Mouse (Mus musculus): ENCODE data around the gene RPS10-NUDT3.
"Not testable (repeated sequence)": the region's sequence is repeated elsewhere in the genome, so short reads cannot be mapped to it uniquely, and the experiment has no call there.

Gene RPS10-NUDT3

DNA sequence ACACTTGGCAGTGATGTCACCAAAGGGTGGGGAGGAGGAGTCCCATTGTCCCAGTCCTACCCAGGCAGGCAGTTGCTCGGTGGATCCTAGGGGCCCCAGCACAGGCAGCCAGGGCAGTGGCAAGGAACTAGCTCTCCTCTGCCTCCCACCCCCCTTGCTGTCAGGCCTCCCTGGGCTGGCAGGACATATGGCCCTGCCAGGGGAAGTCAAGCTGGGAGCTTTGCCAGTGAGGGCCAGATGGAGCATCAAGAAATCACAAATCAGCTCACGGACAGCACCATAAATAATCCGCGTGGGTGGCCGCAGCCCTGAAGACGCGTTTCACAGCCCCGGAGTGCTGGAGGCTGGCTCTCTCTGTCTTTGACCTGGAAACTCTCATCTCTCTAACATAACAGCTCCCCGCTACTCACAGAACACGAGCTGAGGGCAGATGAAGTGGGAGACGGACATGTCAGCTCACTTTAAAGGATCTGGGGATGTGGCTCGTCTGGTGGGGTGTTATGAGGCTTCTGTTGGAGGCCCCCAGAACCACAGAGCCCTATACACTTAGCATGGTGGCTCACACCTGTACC is 7.6 kb upstream of the RPS10-NUDT3 start:
- peak; percentile 72 for DNase-seq (ENCODE audit: low read depth, low spot score)

DNA sequence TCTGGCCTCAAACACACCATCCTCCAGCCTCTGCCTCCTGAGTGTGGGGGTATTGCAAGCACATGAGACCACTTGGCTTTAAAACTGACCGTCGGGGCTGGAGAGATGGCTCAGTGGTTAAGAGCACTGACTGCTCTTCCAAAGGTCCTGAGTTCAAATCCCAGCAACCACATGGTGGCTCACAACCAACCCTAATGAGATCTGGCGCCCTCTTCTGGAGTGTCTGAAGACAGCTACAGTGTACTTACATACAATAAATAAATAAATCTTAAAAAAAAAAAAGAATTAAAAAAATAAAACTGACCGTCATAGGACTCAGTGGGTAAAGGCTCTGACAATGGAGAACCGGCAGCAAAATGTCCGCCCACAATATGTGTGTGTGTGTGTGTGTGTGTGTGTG is 4.8 kb upstream of the RPS10-NUDT3 start:
- DNase-seq (ENCODE audit: low read depth, low spot score): not testable (repeated sequence)

DNA sequence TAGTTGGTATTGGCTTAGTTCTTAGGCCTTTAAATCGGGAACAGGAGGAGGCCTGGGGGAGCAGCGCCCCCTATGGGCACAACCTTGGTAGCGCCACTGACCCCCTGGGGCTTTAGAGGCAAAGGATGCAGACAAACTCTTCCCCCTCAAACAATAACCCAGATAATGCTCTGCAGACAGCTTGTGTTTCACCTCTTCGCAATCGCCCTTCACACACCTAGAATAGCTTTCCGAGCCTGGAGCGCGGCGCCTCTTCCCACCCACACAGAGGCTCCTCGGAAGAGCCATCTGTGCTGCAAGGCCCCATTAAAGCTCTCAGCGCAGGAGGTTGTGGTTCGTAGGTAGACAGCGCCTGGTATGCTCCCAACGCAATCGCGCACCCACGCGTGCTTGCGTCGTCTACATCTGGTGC is 3.9 kb upstream of the RPS10-NUDT3 start:
- DNase-seq (ENCODE audit: low read depth, low spot score): no peak

DNA sequence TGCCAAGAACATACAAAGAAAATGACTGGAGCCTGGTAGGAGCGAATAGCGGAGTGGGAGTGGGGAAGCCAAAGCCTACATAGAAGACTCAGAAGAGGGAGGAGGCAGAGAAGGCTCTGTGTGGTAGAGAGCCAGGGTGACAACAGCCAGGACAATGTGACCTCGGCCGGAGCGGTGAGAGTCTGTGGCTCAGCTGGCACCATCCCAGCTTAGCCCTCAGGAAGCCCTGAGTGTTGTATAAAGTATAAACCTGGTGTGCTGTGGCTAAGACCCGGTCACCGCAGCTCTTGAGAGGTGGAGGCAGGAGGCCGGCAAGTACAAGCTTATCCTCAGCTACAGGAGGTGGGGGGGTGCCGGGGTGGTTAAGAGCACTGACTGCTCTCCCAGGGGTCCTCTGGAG is 2.3 kb upstream of the RPS10-NUDT3 start:
- DNase-seq (ENCODE audit: low read depth, low spot score): no peak

DNA sequence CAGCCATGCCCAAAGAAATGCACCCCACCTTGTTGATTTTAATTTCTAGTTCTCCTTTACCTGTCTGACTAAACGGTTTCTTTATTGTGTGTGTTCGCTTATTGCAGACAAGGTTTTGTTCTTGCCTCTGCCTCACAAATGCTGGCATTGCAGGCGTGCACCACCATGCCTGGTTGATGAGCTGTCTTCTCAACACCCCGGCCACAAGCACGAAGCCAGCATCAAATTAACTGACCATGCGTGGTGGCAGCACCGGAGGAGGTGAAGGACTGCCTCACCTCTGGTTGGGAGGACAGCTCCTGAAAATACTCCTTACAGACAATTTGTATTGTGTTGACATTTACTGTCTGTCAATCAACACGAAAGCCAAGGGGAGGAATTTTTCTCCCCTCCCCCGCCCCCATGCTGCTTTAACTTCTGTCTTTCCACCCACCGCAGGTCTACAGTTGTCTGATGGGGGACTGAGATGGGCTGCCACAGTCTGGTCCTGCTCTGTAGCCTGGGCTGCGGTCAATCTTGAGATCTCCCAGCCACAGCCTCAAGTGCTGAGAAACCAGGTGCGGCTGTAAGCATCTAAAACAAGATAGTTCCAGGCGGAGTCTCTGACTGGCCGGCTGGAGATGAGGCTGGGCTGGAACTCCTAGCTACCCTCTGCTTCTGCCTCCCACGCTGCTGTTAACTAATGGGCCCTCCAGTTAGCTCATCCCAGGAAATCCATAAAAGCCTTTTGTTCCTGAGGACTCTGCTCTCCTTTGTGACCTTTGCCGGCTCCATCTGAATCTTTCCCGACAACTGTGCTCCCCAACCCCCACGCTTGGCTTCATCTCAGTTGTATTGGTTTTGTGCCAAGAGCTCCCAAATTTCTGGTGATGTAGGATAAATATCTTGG is 1.4 kb upstream of the RPS10-NUDT3 start, which contains the start of gene Rps10:
Rps10 (minus strand) TSS at position 538 of the 889 bp plus-strand sequence.
- no peak for DNase-seq (ENCODE audit: low read depth, low spot score)

DNA sequence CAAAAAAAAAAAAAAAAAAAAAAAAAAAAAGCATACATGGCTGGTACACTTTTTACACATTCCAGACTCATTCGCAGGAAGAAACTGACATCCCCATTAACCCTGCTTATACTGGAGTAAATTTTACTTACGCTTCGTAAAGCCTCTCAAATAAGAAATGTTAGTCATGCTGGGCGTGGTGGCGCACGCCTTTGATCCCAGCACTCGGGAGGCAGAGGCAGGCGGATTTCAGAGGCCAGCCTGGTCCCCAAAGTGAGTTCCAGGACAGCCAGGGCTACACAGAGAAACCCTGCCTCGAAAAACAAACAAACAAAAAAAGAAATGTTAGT is 517 bp upstream of the RPS10-NUDT3 start:
- not testable (repeated sequence) for DNase-seq (ENCODE audit: low read depth, low spot score)

DNA sequence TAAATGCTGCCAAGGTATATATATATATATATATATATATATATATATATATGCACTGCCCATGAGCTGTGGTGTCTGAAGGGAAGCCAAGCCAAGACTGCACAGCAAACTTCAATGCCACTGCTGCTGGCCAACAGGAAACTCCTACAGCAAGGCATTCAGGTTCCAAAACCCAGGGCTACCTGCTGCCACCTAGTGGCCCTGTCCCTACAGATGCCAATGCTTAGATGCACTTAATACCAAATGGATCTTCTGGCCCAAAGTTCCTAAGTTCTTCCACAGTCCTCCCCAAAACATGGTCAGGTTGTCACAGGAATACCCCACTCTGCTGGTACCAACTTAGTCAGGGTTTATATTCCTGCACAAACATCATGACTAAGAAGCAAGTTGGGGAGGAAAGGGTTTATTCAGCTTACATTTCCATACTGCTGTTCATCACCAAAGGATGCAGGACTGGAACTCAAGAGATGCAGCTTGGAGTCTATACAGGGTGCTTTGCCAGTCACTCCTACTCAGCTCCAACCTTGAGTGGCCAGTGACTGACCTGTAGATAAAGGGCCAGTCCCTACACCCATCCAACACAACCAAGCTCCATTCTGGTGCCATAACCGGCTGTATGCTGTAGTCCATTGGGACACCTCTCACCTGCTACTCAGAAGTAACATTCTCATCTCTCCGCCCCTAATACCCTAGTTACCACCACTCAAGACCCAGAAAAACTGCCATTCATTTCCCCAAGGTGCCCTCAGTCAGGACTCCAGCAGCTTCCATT is 5.6 kb downstream of the RPS10-NUDT3 start:
- peak; percentile 63 for DNase-seq (ENCODE audit: low read depth, low spot score)

DNA sequence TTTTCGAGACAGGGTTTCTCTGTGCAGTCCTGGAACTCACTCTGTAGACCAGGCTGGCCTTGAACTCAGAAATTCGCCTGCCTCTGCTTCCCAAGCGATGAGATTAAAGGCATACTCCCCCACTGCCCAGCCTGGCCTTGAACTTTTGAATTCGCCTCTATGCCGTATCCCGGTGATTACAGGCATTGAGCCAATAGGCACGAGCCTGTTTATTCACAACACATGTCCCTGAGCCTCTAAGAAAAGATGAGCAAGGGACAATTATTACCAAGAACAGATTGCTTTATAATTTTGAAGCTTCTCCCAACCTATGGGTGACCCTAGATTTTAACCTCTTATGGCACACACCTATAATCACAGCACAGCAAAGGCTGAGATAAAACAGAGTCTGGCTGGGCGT is 6.6 kb downstream of the RPS10-NUDT3 start:
- DNase-seq (ENCODE audit: low read depth, low spot score): no peak

DNA sequence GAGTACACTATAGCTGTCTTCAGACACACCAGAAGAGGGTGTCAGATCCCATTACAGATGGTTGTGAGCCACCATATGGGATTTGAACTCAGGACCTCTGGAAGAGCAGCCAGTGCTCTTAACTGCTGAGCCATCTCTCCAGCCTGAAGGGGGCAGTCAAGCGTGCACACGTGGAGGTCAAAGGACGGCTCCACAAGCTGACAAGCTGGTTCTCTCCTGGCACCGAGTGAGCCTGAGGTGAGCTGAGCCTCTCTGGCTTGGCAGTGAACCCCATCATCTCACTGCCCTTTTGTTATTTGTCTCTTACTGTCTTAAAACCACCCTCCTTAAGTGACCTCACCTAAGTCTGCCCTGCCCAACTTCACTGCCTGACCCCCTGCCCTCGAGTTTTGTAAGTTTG is 7.6 kb downstream of the RPS10-NUDT3 start:
- DNase-seq (ENCODE audit: low read depth, low spot score): no peak

DNA sequence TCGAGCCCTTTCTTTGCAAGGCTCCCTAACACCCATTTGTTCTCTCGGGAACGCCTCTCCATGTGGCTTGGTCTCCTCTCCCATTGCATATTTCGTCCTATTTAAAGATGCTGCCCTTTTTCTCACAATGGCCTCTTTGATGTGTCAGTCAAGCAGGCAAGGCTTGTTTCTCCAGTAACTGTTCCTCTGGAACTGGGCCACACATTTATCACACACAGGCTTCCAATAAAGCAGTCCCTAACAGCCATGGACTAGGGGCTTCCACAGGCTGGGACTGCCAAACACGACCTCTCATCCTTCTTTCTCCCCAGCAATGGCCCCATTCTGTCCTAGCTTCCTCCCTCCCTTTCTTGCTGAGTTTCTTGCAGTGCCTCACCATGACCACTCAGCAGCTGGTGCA is 8.3 kb downstream of the RPS10-NUDT3 start:
- no peak for DNase-seq (ENCODE audit: low read depth, low spot score)

DNA sequence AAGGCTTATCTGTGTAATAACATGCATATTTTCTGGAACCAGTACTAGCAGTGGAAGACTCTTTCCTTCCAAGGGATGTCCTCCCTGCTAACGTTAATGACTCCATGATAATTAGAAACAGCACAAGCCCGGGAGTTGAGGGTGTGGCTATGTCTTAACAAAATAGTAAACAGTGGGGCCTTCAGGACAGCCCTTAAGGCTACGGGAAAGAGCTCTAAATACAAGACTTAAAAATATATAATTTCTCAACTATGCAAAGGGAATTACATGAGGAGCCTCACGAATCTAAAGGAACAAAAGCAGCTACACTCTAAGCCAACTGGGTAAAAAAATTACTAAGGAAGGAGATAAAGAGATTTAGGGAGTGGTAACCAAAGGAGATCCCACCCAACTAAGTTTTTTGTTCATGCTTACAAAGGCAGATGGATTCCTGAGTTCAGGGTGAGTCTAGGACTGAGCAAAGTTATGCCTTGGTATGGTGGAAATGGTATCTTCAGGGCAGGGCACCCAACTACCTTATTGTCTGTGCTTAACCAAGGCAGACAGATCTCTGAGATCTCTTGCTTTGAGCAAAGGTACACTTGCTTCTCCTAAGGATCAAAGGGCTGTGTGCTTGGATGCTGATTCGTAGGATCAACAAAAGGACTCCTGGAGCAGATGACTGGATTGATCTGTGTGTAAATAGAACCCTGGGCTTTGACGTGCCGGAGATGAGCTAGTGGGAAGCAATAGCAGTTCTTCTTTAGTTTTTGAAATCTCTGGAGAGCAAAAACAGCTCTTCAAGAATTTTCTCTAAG is 9.4 kb downstream of the RPS10-NUDT3 start:
- DNase-seq (ENCODE audit: low read depth, low spot score): no peak

DNA sequence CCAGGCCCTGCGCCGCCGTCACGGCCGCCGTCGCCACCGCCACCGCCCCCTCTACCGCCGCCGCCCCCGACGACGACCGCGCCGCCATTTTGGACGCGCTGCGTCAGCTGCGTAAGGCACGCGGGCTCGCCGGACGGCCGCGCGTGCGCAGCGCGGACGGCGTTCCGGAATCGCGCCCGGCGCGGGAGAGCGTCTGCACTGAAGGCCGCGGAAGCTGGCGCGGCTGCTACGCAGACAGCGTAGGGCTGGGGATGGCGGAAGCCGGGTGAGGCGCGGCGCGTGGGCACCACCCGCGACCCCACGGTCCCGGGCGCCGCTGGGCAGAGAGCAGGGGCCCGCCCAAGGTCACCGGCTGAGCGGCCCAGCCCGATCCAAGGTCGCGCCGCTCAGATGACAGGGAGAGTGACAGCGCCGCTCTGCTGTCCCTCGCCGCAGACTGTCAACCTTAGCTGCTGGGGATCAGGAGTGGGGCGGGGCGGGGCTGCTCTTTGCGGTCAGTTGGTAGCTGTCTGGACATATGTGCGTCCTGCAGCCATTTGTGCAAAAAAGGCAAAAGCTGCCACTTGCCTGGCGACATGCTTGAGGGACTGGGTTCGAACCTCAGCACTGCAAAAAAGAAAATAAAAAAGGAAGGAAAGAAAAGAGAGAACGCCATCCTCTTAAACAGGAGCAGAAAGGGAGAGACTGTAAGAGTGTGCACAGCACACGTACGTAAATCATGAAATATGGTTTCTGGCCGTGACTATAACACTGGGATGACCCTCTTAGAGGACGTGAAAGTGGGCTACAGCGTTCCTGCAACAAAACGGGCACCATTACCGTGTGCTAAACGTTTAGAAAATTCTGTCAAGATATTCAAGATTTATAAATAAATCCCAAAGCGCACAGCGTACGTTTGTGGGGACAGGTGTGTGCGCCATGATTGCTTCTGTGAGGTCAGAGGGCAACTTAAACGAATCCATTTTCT is 11.4 kb downstream of the RPS10-NUDT3 start, which contains the start of gene Nudt3:
Nudt3 (minus strand) TSS at position 136 of the 967 bp plus-strand sequence.
- peak; percentile 88 for DNase-seq (ENCODE audit: low read depth, low spot score)

DNA sequence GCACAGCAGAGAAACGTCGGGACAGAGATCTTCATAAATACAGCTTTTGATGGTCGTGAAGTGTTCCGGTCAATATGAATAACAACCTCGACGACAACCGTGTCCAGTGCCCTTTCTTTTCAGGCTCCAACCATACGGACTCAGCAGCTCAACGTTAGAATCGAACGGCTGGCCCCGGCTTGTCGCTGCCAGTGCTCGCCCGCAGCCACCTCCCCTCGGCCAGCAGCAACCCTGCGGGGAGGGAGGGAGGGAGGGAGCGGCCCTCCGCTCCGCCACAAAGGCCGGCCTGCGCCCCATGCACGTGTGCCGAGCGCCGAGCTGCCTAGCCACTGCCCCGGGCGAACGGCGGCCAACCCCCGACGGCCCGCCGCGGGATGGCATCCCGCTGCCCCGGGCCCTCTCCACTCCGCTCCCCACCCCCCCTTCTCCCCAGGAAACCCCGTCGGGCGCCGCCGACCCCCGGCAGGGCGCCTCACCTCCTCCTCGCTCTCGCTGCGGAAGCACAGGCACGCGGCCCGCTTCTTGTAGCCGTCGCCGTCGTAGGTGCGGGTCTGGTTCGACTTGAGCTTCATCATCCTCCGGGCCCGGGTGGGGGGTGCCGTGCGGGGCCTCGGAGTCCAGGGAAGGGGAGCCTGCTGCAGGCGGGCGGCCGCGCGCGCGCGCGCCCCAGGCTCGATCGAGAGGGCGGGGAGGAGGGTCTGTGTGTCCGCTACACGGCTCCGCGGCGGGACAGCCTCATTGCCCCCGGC is 12.2 kb downstream of the RPS10-NUDT3 start:
- DNase-seq (ENCODE audit: low read depth, low spot score): no peak

DNA sequence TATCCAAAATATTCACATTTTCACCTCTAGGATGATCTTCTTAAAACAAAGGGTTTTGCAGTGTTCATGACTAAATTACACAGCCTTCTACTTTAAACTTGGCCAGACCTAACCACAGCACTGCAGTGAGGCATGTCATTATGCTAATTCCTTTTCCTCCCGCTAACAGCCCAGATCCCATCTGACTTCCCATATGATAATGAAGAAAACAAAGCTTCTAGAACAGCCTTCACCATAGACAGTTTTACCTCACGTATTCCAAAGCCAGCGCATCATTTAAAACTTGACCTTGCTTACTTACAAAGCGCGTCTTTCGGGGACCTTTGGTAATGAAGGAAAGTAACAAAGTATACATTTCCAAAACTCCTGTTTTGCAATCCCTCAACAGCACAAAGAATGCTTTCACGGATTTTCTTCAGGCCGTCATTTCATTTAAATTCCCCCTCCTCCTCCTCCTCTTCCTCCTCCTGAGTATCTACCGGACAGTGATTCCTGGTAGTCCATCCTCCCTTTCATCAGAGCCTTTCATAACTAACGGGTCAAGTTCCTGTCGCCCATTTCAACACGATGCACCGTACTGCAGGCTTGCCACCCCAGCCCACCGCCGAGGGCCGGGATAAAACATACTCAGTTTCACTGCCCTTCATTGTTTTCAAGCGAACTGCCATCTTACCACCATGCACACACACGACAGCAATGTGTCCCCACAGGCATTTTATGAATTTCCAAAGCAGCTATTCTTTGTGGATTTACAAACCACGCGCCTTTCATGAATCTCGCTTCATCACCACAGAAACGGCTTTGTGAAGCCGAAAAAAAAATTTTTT is 13.1 kb downstream of the RPS10-NUDT3 start:
- no peak for DNase-seq (ENCODE audit: low read depth, low spot score)

DNA sequence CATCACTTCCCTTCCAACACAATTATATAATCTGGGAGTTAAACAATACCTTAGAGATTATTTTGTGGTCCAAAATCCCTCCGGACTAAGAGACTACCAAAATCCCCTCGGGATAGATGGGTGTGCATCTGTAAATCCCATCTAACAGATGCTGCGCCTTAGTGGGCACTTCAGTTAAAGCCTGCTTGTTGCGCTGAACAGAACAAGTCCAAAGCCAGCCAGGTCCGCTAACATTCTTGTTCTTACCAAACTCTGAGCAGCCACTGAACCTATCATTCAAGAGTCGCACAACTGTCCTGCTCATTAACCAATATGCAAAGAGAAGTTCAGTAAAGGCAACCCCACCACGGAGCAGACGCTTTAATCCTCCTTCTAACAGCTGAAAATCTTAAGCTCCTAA is 13.9 kb downstream of the RPS10-NUDT3 start:
- no peak for DNase-seq (ENCODE audit: low read depth, low spot score)

DNA sequence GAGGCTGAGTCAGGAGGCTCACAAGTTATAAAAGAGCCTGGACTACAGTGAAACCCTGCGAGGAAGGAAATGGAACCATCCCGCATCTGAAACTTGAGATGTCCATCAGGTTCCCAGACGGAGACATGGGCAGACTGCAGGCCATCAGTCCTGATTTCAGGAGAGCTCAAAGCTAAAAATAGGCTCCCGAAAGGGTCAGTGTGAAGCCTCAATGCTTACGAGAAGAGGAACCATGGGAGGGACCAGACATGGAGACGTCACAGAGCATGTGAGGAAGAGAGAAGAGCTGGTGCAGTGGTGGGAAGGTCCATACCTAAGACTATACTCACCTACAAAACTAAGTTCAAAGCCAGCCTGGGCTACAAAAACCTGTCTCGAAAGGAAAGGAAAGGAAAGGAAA is 19.6 kb downstream of the RPS10-NUDT3 start:
- no peak for DNase-seq (ENCODE audit: low read depth, low spot score)

DNA sequence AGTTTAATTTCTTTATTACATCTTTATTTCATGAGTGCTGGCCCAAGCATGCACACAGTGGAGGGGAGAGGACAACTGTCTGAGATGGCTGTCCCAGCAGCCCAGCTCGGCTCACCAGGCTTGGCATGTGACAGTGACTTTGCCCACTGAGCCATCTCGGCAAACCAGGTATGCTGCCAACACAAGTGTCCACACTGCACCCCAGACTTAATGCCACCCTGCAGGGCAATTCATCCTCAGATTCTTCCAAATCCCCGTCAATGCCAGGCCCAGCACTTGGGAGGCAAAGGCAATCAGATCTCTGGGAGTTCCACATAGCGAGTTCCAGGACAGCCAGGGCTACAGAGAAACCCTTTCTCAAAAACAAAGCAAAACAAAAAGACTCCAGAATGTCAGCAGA is 22.0 kb downstream of the RPS10-NUDT3 start:
- no peak for DNase-seq (ENCODE audit: low read depth, low spot score)

DNA sequence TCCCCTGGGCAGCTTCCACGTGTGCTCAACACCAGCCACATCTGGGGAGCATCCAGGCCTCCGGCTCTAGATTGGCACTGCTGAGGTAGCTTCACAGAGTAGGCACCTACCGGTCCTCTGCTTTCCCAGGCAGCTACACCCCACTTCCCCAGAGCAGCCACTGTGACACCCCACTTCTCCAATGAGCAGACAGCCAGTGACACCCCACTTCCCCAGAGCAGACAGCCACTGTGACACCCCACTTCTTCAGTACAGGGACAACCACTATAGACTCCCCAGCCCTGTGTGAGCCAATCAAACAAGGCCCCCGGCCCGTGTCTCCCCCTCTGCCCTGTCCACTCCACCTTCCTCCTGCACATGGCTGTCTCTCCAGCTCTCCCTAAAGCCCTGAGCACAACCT is 23.0 kb downstream of the RPS10-NUDT3 start:
- no peak for DNase-seq (ENCODE audit: low read depth, low spot score)

DNA sequence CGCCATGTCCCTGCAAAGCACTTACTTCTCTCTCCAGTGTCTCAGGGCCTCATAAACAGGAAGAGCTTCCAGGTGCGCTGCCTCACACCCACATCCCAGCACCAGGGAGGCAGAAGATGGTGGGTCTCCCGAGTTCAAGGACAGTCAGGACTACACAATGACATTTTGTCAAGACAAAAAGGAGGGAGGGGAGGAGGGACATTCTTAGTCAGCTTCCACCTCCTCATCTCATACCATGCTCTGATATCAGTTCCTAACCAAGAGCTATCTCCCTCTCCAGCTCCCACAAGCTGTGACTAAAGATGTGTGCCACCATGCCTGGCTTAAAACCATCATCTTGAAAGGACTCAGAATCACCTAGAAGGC is 23.5 kb downstream of the RPS10-NUDT3 start:
- no peak for DNase-seq (ENCODE audit: low read depth, low spot score)
